Mouse (Mus musculus) heart, postnatal 0 days (tissue): ENCODE results near the gene Retreg1. TPM values are rescaled to one million over a fixed set of nuclear protein-coding genes. Genes with fewer than 3 reads are reported as not detected.

Experiments used
- ATAC-seq: fragments of 200-750 bp; cut with Nextera tagmentation; 2 replicates; pipeline ENCODE4 v1.8.0; 2017; ENCODE audit warnings: low read depth, moderate number of reproducible peaks, moderate library complexity; ENCODE audit not compliant: insufficient read depth
- DNase-seq: peaks from one replicate; pipeline ENCODE4 v3.0.0-alpha.2; 2016; ENCODE audit warnings: low spot score
- H3K27ac ChIP-seq: fragments of 300-500 bp; sonication (generic); 2 replicates; pipeline ENCODE4 v1.5.1; 2014; ENCODE audit warnings: low read depth, mild to moderate bottlenecking
- H3K27me3 ChIP-seq: fragments of 300-500 bp; sonication (generic); 2 replicates; pipeline ENCODE4 v1.6.1; 2014; ENCODE audit warnings: low read length, mixed read lengths; ENCODE audit not compliant: control insufficient read depth, insufficient read depth
- H3K36me3 ChIP-seq: fragments of 300-500 bp; sonication (generic); replicated peaks from 2 replicates; pipeline ENCODE4 v1.6.1; 2014; ENCODE audit warnings: low read length, mixed read lengths; ENCODE audit not compliant: control insufficient read depth, insufficient read depth
- H3K4me1 ChIP-seq: fragments of 300-500 bp; sonication (generic); 2 replicates; pipeline ENCODE4 v1.6.1; 2014; ENCODE audit warnings: antibody characterized with exemption; ENCODE audit not compliant: control insufficient read depth, insufficient read depth
- H3K4me2 ChIP-seq: fragments of 300-500 bp; sonication (generic); 2 replicates; pipeline ENCODE4 v1.6.1; 2014; ENCODE audit warnings: low read depth, mild to moderate bottlenecking, low read length, moderate library complexity
- H3K4me3 ChIP-seq: fragments of 300-500 bp; sonication (generic); 2 replicates; pipeline ENCODE4 v1.5.1; 2014; ENCODE audit warnings: low read depth, low read length
- H3K9ac ChIP-seq: fragments of 300-500 bp; sonication (generic); replicated peaks from 2 replicates; pipeline ENCODE4 v1.6.1; 2014; ENCODE audit warnings: low read depth, low read length, mixed read lengths
- H3K9me3 ChIP-seq: fragments of 300-500 bp; sonication (generic); replicated peaks from 2 replicates; pipeline ENCODE4 v1.6.1; 2016; ENCODE audit warnings: low read length; ENCODE audit not compliant: control insufficient read depth
- CTCF ChIP-seq: IDR thresholded peaks from 2 replicates; pipeline ENCODE4 v1.5.1; 2016; ENCODE audit warnings: antibody characterized with exemption, control low read depth, low read depth
- EP300 ChIP-seq: IDR thresholded peaks from 2 replicates; pipeline ENCODE4 v1.6.1; 2016; ENCODE audit warnings: antibody characterized with exemption, low read depth
- WGBS: fragments of 180-500 bp; shearing (Covaris S2); extraction: QIAGEN DNeasy Blood & Tissue Kit; methylation state at CpG from one replicate; pipeline ENCODE4 v1.1.7; 2014; 5-methylcytosine and 5-hydroxymethylcytosine counted together
- polyA plus RNA-seq: library from polyadenylated mRNA; unstranded; fragments of >200 nt; fragmentation: Nextera tagmentation; extraction: Ambion mirVana; gene quantifications from 2 replicates; pipeline ENCODE4 v1.2.1, GENCODE M21; 2015
- total RNA-seq: library from RNA; depleted of rRNA; stranded (reverse); fragments of >200 nt; gene quantifications from 2 replicates; pipeline ENCODE4 v1.2.3, GENCODE M21; 2014; ENCODE audit warnings: low replicate concordance

Retreg1 gene
- total and polyA plus RNA-seq, 2 experiments from 2014 or later, result 141 to 157 TPM

- no peak overlapping the region for H3K4me2 ChIP-seq
These were observed 86.5 kb downstream of the Retreg1 start for GRCm38 (mm10) chr15:25929518-25929917.

GRCm38 (mm10) chr15:25929936-25930335, 87.0 kb downstream of the Retreg1 start:
- no peaks in the 10 kb centered on the region for H3K36me3 ChIP-seq
- no peak for TF ChIP-seq EP300
- TF ChIP-seq CTCF, result no peak
- DNase-seq, result no peak
- H3K9me3 ChIP-seq, result no peaks in the 10 kb centered on the region; the same call in 1 of the 2 replicates
- no peak overlapping the region for H3K4me2 ChIP-seq
- H3K27me3 ChIP-seq, result no peaks in the 10 kb centered on the region
- H3K9ac ChIP-seq, result no peak overlapping the region
- H3K4me1 ChIP-seq, result peaks cover 52% of the 10 kb centered on the region
- 24% methylated on average over 10 of the region's 10 CpGs for WGBS
- peak overlapping the region; percentile 86 for H3K27ac ChIP-seq
- ATAC-seq, result no peak
- no peak overlapping the region for H3K4me3 ChIP-seq

More at GRCm38 (mm10) chr15:25929518-25929917, 86.5 kb downstream of the Retreg1 start:
- Histone ChIP-seq H3K27ac (peak overlapping the region; percentile 86), H3K4me1 (peaks cover 51% of the 10 kb centered on the region), H3K27me3 (no peaks in the 10 kb centered on the region), H3K36me3 (no peaks in the 10 kb centered on the region), H3K4me3 (no peak overlapping the region), H3K9ac (no peak overlapping the region), H3K9me3 (no peaks in the 10 kb centered on the region; the same call in 1 of the 2 replicates)
- no peak for TF ChIP-seq CTCF
- peak; percentile 73 for TF ChIP-seq EP300
- WGBS, result 18% methylated on average over 11 of the region's 11 CpGs
- DNase-seq, result peak; percentile 53
- peak; percentile 31; the same call in 1 of the 2 replicates for ATAC-seq

GRCm38 (mm10) chr15:25930657-25931056, 87.7 kb downstream of the Retreg1 start:
- WGBS, result 86% methylated on average over 5 of the region's 5 CpGs
- H3K27me3 ChIP-seq, result no peaks in the 10 kb centered on the region
- no peaks in the 10 kb centered on the region for H3K9me3 ChIP-seq
- H3K4me3 ChIP-seq, result no peak overlapping the region
- peaks cover 52% of the 10 kb centered on the region for H3K4me1 ChIP-seq
- ATAC-seq (no peak), DNase-seq (no peak)
- H3K9ac ChIP-seq, result no peak overlapping the region
- peak overlapping the region; percentile 86; the same call in 1 of the 2 replicates for H3K27ac ChIP-seq
- TF ChIP-seq EP300, result no peak
- TF ChIP-seq CTCF, result no peak
- no peak overlapping the region for H3K4me2 ChIP-seq
- no peaks in the 10 kb centered on the region for H3K36me3 ChIP-seq

- no peaks in the 10 kb centered on the region for H3K9me3 ChIP-seq
- 0 out of 2 replicates have a peak overlapping the region, but pooled peaks have one; percentile 43 for H3K9ac ChIP-seq
- no peak overlapping the region for H3K4me2 ChIP-seq
- no peak for DNase-seq
- peak overlapping the region; percentile 97 for H3K27ac ChIP-seq
- H3K36me3 ChIP-seq, result no peaks in the 10 kb centered on the region
- H3K4me1 ChIP-seq, result peaks cover 52% of the 10 kb centered on the region
- H3K4me3 ChIP-seq, result no peak overlapping the region
- WGBS, result 52% methylated on average over 9 of the region's 9 CpGs
- no peaks in the 10 kb centered on the region for H3K27me3 ChIP-seq
- ATAC-seq, result no peak
- no peak for TF ChIP-seq CTCF
- TF ChIP-seq EP300, result no peak
These were observed 89.5 kb downstream of the Retreg1 start for GRCm38 (mm10) chr15:25932497-25932896.

GRCm38 (mm10) chr15:25932937-25933684, 90.1 kb downstream of the Retreg1 start:
- ATAC-seq (peak; percentile 92), DNase-seq (peak; percentile 94)
- H3K9ac ChIP-seq, result peak overlapping the region; percentile 43
- peaks cover 52% of the 10 kb centered on the region for H3K4me1 ChIP-seq
- peak overlapping the region; percentile 97 for H3K27ac ChIP-seq
- H3K4me2 ChIP-seq, result peak overlapping the region; percentile 55
- no peaks in the 10 kb centered on the region for H3K36me3 ChIP-seq
- 23% methylated on average over 16 of the region's 16 CpGs for WGBS
- no peaks in the 10 kb centered on the region for H3K9me3 ChIP-seq
- TF ChIP-seq CTCF (no peak), EP300 (peak; percentile 80)
- H3K4me3 ChIP-seq, result peak overlapping the region; percentile 12
- H3K27me3 ChIP-seq, result no peaks in the 10 kb centered on the region
